Mouse (Mus musculus) intestine, embryonic 14.5 days (tissue): Measurements from ENCODE around the gene Ilf2. TPM values are rescaled to one million over a fixed set of nuclear protein-coding genes. Genes with fewer than 3 reads are reported as not detected.

Experiments used
- ATAC-seq: fragments of 200-750 bp; cut with Nextera tagmentation; replicated peaks from 2 replicates; pipeline ENCODE4 v1.8.0; 2017; ENCODE audit warnings: low read depth, moderate number of reproducible peaks, moderate TSS enrichment, moderate library complexity; ENCODE audit not compliant: low FRiP score, low TSS enrichment
- DNase-seq: peaks from one replicate; pipeline ENCODE4 v3.0.0-alpha.2; 2018; ENCODE audit warnings: low spot score
- H3K27ac ChIP-seq: fragments of 300-500 bp; sonication (generic); 2 replicates; pipeline ENCODE4 v1.5.1; 2014; ENCODE audit warnings: low read depth, mild to moderate bottlenecking, control low read depth
- H3K27me3 ChIP-seq: fragments of 300-500 bp; sonication (generic); replicated peaks from 2 replicates; pipeline ENCODE4 v1.6.1; 2014; ENCODE audit warnings: low read length, control low read depth; ENCODE audit not compliant: control insufficient read depth, insufficient read depth
- H3K36me3 ChIP-seq: fragments of 300-500 bp; sonication (generic); 2 replicates; pipeline ENCODE4 v1.6.1; 2014; ENCODE audit warnings: low read length, control low read depth; ENCODE audit not compliant: control insufficient read depth, insufficient read depth
- H3K4me1 ChIP-seq: fragments of 300-500 bp; sonication (generic); replicated peaks from 2 replicates; pipeline ENCODE4 v1.6.1; 2014; ENCODE audit warnings: low read length, control low read depth, mixed read lengths; ENCODE audit not compliant: control insufficient read depth, insufficient read depth
- H3K4me2 ChIP-seq: fragments of 300-500 bp; sonication (generic); 2 replicates; pipeline ENCODE4 v1.6.1; 2014; ENCODE audit warnings: low read length
- H3K4me3 ChIP-seq: fragments of 300-500 bp; sonication (generic); 2 replicates; pipeline ENCODE4 v1.5.1; 2014; ENCODE audit warnings: low read depth, low read length, control low read depth, mixed read lengths
- H3K9ac ChIP-seq: fragments of 300-500 bp; sonication (generic); 2 replicates; pipeline ENCODE4 v1.6.1; 2014; ENCODE audit warnings: mild to moderate bottlenecking, low read length
- H3K9me3 ChIP-seq: fragments of 300-500 bp; sonication (generic); 2 replicates; pipeline ENCODE4 v1.6.1; 2016; ENCODE audit warnings: low read length, control low read depth; ENCODE audit not compliant: control insufficient read depth
- WGBS: fragments of 180-500 bp; shearing (Covaris S2); extraction: QIAGEN DNeasy Blood & Tissue Kit; methylation state at CpG from one replicate; pipeline ENCODE4 v1.1.7; 2014; 5-methylcytosine and 5-hydroxymethylcytosine counted together
- polyA plus RNA-seq: library from polyadenylated mRNA; unstranded; fragments of >200 nt; fragmentation: Nextera tagmentation; extraction: Ambion mirVana; gene quantifications from 2 replicates; pipeline ENCODE4 v1.2.1, GENCODE M21; 2014

Ilf2 gene
- polyA plus RNA-seq, 1 experiment from 2014 or later = 188 TPM

DNA sequence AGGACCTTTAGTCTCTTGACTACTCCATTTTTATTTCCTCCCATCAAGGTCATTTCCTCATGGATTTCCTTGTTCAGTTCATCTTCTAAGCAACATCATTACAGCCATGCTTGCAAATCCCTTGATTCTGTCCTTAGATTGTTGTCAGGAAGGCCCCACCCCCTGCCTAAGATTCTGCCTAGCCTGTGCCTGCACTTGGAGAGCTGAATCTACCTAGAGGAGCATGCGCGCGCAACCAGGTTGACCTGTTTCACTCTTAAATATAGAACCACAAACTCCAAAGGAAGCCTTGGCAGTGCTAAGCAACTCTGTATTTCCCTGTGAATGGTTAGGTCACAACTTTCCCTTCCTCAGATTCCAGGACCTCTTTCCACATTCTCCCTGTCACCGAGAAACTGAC, 41.8 kb downstream of the Ilf2 start:
- H3K4me2 ChIP-seq = no peak overlapping the region
- H3K4me3 ChIP-seq = no peak overlapping the region
- no peak overlapping the region for H3K9ac ChIP-seq
- H3K4me1 ChIP-seq = peaks cover 7% of the 10 kb centered on the region; the same call in 1 of the 2 replicates
- H3K27ac ChIP-seq = no peak overlapping the region
- H3K27me3 ChIP-seq = no peaks in the 10 kb centered on the region
- no peaks in the 10 kb centered on the region for H3K9me3 ChIP-seq
- no peak for DNase-seq
- 70% methylated on average over 4 of the region's 4 CpGs for WGBS
- H3K36me3 ChIP-seq = no peaks in the 10 kb centered on the region
- ATAC-seq = no peak

DNA sequence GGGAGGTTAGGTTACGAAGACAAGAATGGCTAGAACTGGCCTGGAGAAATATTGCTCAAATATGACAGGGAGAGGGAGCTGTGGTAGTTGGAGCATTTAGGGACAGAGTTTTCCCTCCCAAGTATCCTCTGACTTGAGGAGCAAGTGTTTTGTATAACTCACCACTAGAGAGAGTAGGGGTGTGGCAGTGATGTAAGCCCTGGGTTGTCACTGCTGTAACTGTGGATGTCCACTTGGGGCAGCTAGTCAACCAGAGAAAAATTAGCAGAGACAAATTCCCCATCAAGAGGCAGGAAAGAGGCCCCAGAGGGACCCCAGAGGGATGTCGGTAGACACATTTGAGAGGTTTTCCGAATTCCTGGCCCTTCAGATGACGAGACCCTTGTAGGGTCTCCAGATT, 49.5 kb downstream of the Ilf2 start:
- ATAC-seq = no peak
- Histone ChIP-seq H3K4me1 (no peaks in the 10 kb centered on the region), H3K27me3 (no peaks in the 10 kb centered on the region), H3K4me3 (no peak overlapping the region), H3K27ac (no peak overlapping the region), H3K4me2 (no peak overlapping the region), H3K9ac (no peak overlapping the region), H3K36me3 (no peaks in the 10 kb centered on the region), H3K9me3 (no peaks in the 10 kb centered on the region)
- DNase-seq = no peak
- 56% methylated on average over 4 of the region's 4 CpGs for WGBS

DNA sequence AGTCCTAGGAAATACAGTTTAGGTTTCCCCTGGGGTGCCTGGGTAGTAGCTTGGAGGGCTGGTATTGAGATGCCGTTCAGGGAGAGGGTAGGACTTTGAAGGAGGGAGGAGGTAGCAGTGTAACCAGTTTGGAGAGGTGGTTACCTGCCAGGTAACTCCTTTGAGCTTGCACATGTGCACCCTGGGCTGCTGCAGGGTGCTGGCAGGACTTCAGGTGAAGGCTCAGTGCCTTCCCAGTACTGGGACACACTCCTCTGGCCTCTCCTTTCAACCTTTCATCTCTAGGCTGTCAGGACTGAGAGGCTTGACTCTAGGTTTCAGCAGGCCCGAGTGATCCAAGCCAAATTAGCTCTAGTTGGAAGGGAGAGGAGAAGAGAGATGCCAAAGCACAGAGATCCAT, 50.1 kb downstream of the Ilf2 start:
- Histone ChIP-seq H3K4me1 (no peaks in the 10 kb centered on the region), H3K9me3 (no peaks in the 10 kb centered on the region), H3K27ac (no peak overlapping the region), H3K9ac (no peak overlapping the region), H3K36me3 (no peaks in the 10 kb centered on the region), H3K27me3 (no peaks in the 10 kb centered on the region), H3K4me2 (no peak overlapping the region), H3K4me3 (no peak overlapping the region)
- ATAC-seq (peak; percentile 20; the same call in 1 of the 2 replicates), DNase-seq (no peak)
- 80% methylated on average over 2 of the region's 2 CpGs for WGBS

GRCm38 (mm10) chr3:90526580-90526979, 50.7 kb downstream of the Ilf2 start, which contains the start of gene S100a14:
Gene S100a14 (plus strand): TSS chr3:90526856.
- Histone ChIP-seq H3K9me3 (no peaks in the 10 kb centered on the region), H3K4me3 (no peak within 1 kb of the TSS), H3K27ac (no peak within 1 kb of the TSS), H3K4me2 (no peak within 1 kb of the TSS), H3K4me1 (no peaks in the 10 kb centered on the region), H3K27me3 (no peaks in the 10 kb centered on the region), H3K36me3 (no peaks in the 10 kb centered on the region), H3K9ac (no peak within 1 kb of the TSS)
- WGBS = 59% methylated on average over 5 of the region's 5 CpGs
- DNase-seq (no peak), ATAC-seq (peak; percentile 87)

DNA sequence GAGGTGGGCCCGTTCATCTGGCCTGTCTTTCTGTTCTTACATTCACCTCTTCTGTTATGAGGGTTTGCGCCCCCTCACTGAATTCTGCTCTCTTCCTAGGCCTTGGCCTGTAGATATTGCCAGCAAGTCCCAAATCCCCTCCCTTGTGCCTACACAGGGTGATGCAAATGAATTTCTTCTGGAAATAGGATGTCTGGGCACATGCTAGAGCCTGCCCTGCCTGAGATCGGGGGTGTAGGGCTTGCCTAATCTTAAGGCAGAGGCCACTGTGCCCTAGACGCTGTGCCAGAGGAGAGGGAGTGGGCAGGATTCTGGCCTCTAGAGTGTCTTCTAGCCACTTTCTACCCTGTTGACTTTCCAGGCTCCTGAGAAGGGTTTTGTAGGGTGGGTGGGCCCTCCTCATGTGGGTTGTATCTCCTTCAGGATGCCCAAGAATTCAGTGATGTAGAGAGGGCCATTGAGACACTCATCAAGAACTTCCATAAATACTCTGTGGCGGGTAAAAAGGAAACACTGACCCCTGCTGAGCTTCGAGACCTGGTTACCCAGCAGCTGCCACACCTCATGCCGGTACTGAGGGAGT, 51.5 kb downstream of the Ilf2 start:
- Histone ChIP-seq H3K9ac (no peak overlapping the region), H3K4me1 (no peaks in the 10 kb centered on the region), H3K27me3 (no peaks in the 10 kb centered on the region), H3K9me3 (no peaks in the 10 kb centered on the region), H3K4me2 (no peak overlapping the region), H3K27ac (no peak overlapping the region), H3K4me3 (no peak overlapping the region), H3K36me3 (no peaks in the 10 kb centered on the region)
- DNase-seq = no peak
- 80% methylated on average over 7 of the region's 7 CpGs for WGBS
- no peak for ATAC-seq

- no peak overlapping the region for H3K4me2 ChIP-seq
- no peaks in the 10 kb centered on the region for H3K27me3 ChIP-seq
- ATAC-seq (no peak), DNase-seq (no peak)
- WGBS = 67% methylated on average over 5 of the region's 5 CpGs
- no peak overlapping the region for H3K4me3 ChIP-seq
- no peak overlapping the region for H3K27ac ChIP-seq
- no peaks in the 10 kb centered on the region for H3K9me3 ChIP-seq
- H3K36me3 ChIP-seq = no peaks in the 10 kb centered on the region
- no peaks in the 10 kb centered on the region for H3K4me1 ChIP-seq
- H3K9ac ChIP-seq = no peak overlapping the region
These were observed 55.8 kb downstream of the Ilf2 start for GRCm38 (mm10) chr3:90531713-90532112.

DNA sequence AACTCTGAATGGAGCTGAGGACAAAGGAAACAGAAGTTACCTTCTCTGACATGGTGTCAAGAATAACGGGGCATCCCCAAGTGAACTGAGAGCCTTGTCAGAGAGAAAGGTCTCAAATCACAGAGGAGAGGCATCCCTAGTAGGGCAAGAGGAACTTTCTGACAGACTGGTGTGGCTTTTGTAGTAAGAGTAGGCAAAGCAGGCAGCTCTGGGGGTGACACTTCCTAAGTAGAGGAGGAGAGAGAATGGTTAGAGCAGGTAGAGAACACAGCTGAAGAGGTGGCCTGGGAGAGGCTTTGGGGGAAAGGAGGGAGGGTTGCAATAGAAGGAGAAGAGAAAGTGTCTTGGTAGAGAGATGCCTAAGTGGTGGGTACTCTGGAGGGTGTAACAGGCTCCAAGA, 59.5 kb downstream of the Ilf2 start:
- no peak for ATAC-seq
- Histone ChIP-seq H3K9ac (no peak overlapping the region), H3K27ac (no peak overlapping the region), H3K27me3 (no peaks in the 10 kb centered on the region), H3K4me3 (no peak overlapping the region), H3K4me1 (peaks cover 8% of the 10 kb centered on the region), H3K9me3 (no peaks in the 10 kb centered on the region), H3K4me2 (no peak overlapping the region), H3K36me3 (no peaks in the 10 kb centered on the region)
- WGBS = 83% methylated on average over 1 of the region's 1 CpGs
- no peak for DNase-seq

GRCm38 (mm10) chr3:90537141-90537904, 61.4 kb downstream of the Ilf2 start, which contains the start of gene S100a16:
Gene S100a16 (plus strand): TSS chr3:90537254.
- peak within 1 kb of the TSS; percentile 25; the same call in 1 of the 2 replicates for H3K27ac ChIP-seq
- peak within 1 kb of the TSS; percentile 39 for H3K4me2 ChIP-seq
- H3K4me1 ChIP-seq = peaks cover 8% of the 10 kb centered on the region
- H3K4me3 ChIP-seq = peak within 1 kb of the TSS; percentile 20
- ATAC-seq (peak; percentile 85), DNase-seq (peak; percentile 70)
- H3K9ac ChIP-seq = no peak within 1 kb of the TSS; the same call in none of the 2 replicates
- 31% methylated on average over 10 of the region's 10 CpGs for WGBS
- no peaks in the 10 kb centered on the region for H3K9me3 ChIP-seq
- H3K36me3 ChIP-seq = no peaks in the 10 kb centered on the region
- H3K27me3 ChIP-seq = no peaks in the 10 kb centered on the region
